Mouse (Mus musculus): ENCODE results near the gene Fibp. TPM values are rescaled to one million over a fixed set of nuclear protein-coding genes. Genes with fewer than 3 reads are reported as not detected.

Fibp gene
- polyA plus RNA-seq, 1 experiment from 2014 or later: 98.0 TPM

- Histone ChIP-seq H3K9me3 (replicated peaks) (no peaks in the 10 kb centered on the region), H3K4me1 (peaks cover 27% of the 10 kb centered on the region), H3K27me3 (ENCODE audit: low read depth, poor library complexity, severe bottlenecking) (peaks cover 10% of the 10 kb centered on the region; the same call in 1 of the 2 replicates), H3K4me3 (peak overlapping the region; percentile 68), H3K27ac (replicated peaks) (peak overlapping the region; percentile 90), H3K36me3 (peaks cover 23% of the 10 kb centered on the region)
- DNase-seq (ENCODE audit: low spot score): peak; percentile 65
- under 1% methylated on average over 57 of the region's 68 CpGs for WGBS
Measured at GRCm38 (mm10) chr19:5474281-5475068, 14.1 kb downstream of the Fibp start.

GRCm38 (mm10) chr19:5475069-5475714 is 14.8 kb downstream of the Fibp start:
- H3K9me3 ChIP-seq (replicated peaks): no peaks in the 10 kb centered on the region
- peaks cover 27% of the 10 kb centered on the region for H3K4me1 ChIP-seq
- peaks cover 10% of the 10 kb centered on the region; the same call in 1 of the 2 replicates for H3K27me3 ChIP-seq (ENCODE audit: low read depth, poor library complexity, severe bottlenecking)
- peaks cover 29% of the 10 kb centered on the region for H3K36me3 ChIP-seq
- peak overlapping the region; percentile 68 for H3K4me3 ChIP-seq
- no peak for DNase-seq (ENCODE audit: low spot score)
- H3K27ac ChIP-seq (replicated peaks): peak overlapping the region; percentile 90
- WGBS: 27% methylated on average over 13 of the region's 13 CpGs

- Histone ChIP-seq H3K36me3 (peaks cover 49% of the 10 kb centered on the region), H3K4me3 (no peak overlapping the region), H3K9me3 (replicated peaks) (no peaks in the 10 kb centered on the region), H3K27ac (replicated peaks) (no peak overlapping the region), H3K4me1 (peaks cover 27% of the 10 kb centered on the region), H3K27me3 (ENCODE audit: low read depth, poor library complexity, severe bottlenecking) (peaks cover 10% of the 10 kb centered on the region; the same call in 1 of the 2 replicates)
- DNase-seq (ENCODE audit: low spot score): no peak
- 89% methylated on average over 10 of the region's 10 CpGs for WGBS
Measured at GRCm38 (mm10) chr19:5477004-5477667, 16.7 kb downstream of the Fibp start.

- peaks cover 27% of the 10 kb centered on the region for H3K4me1 ChIP-seq
- H3K27me3 ChIP-seq (ENCODE audit: low read depth, poor library complexity, severe bottlenecking): peaks cover 10% of the 10 kb centered on the region; the same call in 1 of the 2 replicates
- peak overlapping the region; percentile 7; the same call in 1 of the 2 replicates for H3K4me3 ChIP-seq
- H3K27ac ChIP-seq (replicated peaks): no peak overlapping the region
- no peak for DNase-seq (ENCODE audit: low spot score)
- peaks cover 55% of the 10 kb centered on the region for H3K36me3 ChIP-seq
- H3K9me3 ChIP-seq (replicated peaks): no peaks in the 10 kb centered on the region
- WGBS: 93% methylated on average over 18 of the region's 18 CpGs
Measured at GRCm38 (mm10) chr19:5477668-5478300, 17.4 kb downstream of the Fibp start.

- WGBS: 93% methylated on average over 10 of the region's 10 CpGs
- DNase-seq (ENCODE audit: low spot score): no peak
- Histone ChIP-seq H3K36me3 (peaks cover 78% of the 10 kb centered on the region), H3K9me3 (replicated peaks) (no peaks in the 10 kb centered on the region), H3K27me3 (ENCODE audit: low read depth, poor library complexity, severe bottlenecking) (peaks cover 10% of the 10 kb centered on the region; the same call in 1 of the 2 replicates), H3K4me1 (peaks cover 11% of the 10 kb centered on the region), H3K4me3 (no peak overlapping the region), H3K27ac (replicated peaks) (no peak overlapping the region)
Measured at GRCm38 (mm10) chr19:5480016-5480415, 19.6 kb downstream of the Fibp start.

GRCm38 (mm10) chr19:5481398-5481797 is 21.0 kb downstream of the Fibp start:
- H3K36me3 ChIP-seq: peaks cover 91% of the 10 kb centered on the region
- 93% methylated on average over 10 of the region's 10 CpGs for WGBS
- H3K4me1 ChIP-seq: 0 out of 2 replicates have a peak, but pooled peaks cover under 1% of the 10 kb centered on the region
- H3K4me3 ChIP-seq: no peak overlapping the region
- no peak for DNase-seq (ENCODE audit: low spot score)
- H3K27me3 ChIP-seq (ENCODE audit: low read depth, poor library complexity, severe bottlenecking): no peaks in the 10 kb centered on the region
- H3K27ac ChIP-seq (replicated peaks): no peak overlapping the region
- no peaks in the 10 kb centered on the region for H3K9me3 ChIP-seq (replicated peaks)

GRCm38 (mm10) chr19:5483386-5484359 is 23.3 kb downstream of the Fibp start:
- no peaks in the 10 kb centered on the region for H3K27me3 ChIP-seq (ENCODE audit: low read depth, poor library complexity, severe bottlenecking)
- no peaks in the 10 kb centered on the region for H3K9me3 ChIP-seq (replicated peaks)
- H3K27ac ChIP-seq (replicated peaks): no peak overlapping the region
- H3K4me1 ChIP-seq: peaks cover 20% of the 10 kb centered on the region
- H3K4me3 ChIP-seq: no peak overlapping the region
- H3K36me3 ChIP-seq: peaks cover 79% of the 10 kb centered on the region
- WGBS: 96% methylated on average over 19 of the region's 19 CpGs
- DNase-seq (ENCODE audit: low spot score): no peak

GRCm38 (mm10) chr19:5484496-5484895 is 24.1 kb downstream of the Fibp start:
- no peak overlapping the region for H3K4me3 ChIP-seq
- DNase-seq (ENCODE audit: low spot score): no peak
- peaks cover 70% of the 10 kb centered on the region for H3K36me3 ChIP-seq
- H3K9me3 ChIP-seq (replicated peaks): no peaks in the 10 kb centered on the region
- H3K27ac ChIP-seq (replicated peaks): no peak overlapping the region
- 94% methylated on average over 5 of the region's 5 CpGs for WGBS
- no peaks in the 10 kb centered on the region for H3K27me3 ChIP-seq (ENCODE audit: low read depth, poor library complexity, severe bottlenecking)
- peaks cover 26% of the 10 kb centered on the region for H3K4me1 ChIP-seq

GRCm38 (mm10) chr19:5485371-5485770 is 25.0 kb downstream of the Fibp start:
- DNase-seq (ENCODE audit: low spot score): no peak
- no peak overlapping the region for H3K4me3 ChIP-seq
- H3K4me1 ChIP-seq: peaks cover 34% of the 10 kb centered on the region
- no peaks in the 10 kb centered on the region for H3K27me3 ChIP-seq (ENCODE audit: low read depth, poor library complexity, severe bottlenecking)
- H3K36me3 ChIP-seq: peaks cover 63% of the 10 kb centered on the region
- H3K27ac ChIP-seq (replicated peaks): no peak overlapping the region
- WGBS: 93% methylated on average over 8 of the region's 8 CpGs
- H3K9me3 ChIP-seq (replicated peaks): no peaks in the 10 kb centered on the region

- no peak overlapping the region for H3K27ac ChIP-seq (replicated peaks)
- H3K36me3 ChIP-seq: peaks cover 58% of the 10 kb centered on the region
- peaks cover 34% of the 10 kb centered on the region for H3K4me1 ChIP-seq
- no peak for DNase-seq (ENCODE audit: low spot score)
- 93% methylated on average over 7 of the region's 7 CpGs for WGBS
- no peaks in the 10 kb centered on the region for H3K9me3 ChIP-seq (replicated peaks)
- no peaks in the 10 kb centered on the region for H3K27me3 ChIP-seq (ENCODE audit: low read depth, poor library complexity, severe bottlenecking)
- H3K4me3 ChIP-seq: no peak overlapping the region
Measured at GRCm38 (mm10) chr19:5485821-5486220, 25.4 kb downstream of the Fibp start.

GRCm38 (mm10) chr19:5486286-5486685 is 25.9 kb downstream of the Fibp start:
- DNase-seq (ENCODE audit: low spot score): no peak
- H3K4me3 ChIP-seq: peak overlapping the region; percentile 86; the same call in 1 of the 2 replicates
- H3K36me3 ChIP-seq: peaks cover 54% of the 10 kb centered on the region
- peaks cover 34% of the 10 kb centered on the region for H3K4me1 ChIP-seq
- H3K27ac ChIP-seq (replicated peaks): no peak overlapping the region
- WGBS: 92% methylated on average over 8 of the region's 8 CpGs
- H3K9me3 ChIP-seq (replicated peaks): no peaks in the 10 kb centered on the region
- H3K27me3 ChIP-seq (ENCODE audit: low read depth, poor library complexity, severe bottlenecking): no peaks in the 10 kb centered on the region
